Mouse (Mus musculus) large intestine, adult 2 months (tissue): Measurements from ENCODE around the gene Cfap100. TPM values are rescaled to one million over a fixed set of nuclear protein-coding genes. Genes with fewer than 3 reads are reported as not detected.

Experiments used
- DNase-seq: peaks from one replicate; pipeline ENCODE4 v3.0.0-alpha.2; 2012; ENCODE audit warnings: low read depth, low spot score
- WGBS: fragments of 180-500 bp; shearing (Covaris S2); methylation state at CpG from one replicate; pipeline ENCODE4 v1.1.7; 2018; 5-methylcytosine and 5-hydroxymethylcytosine counted together
- polyA plus RNA-seq: library from polyadenylated mRNA; depleted of rRNA; stranded (reverse); fragments of >200 nt; gene quantifications from 2 replicates; pipeline ENCODE4 v1.2.3, GENCODE M21; 2012; rRNA removed

The Cfap100 gene
- polyA plus RNA-seq, 1 experiment: 0.30 TPM

DNA sequence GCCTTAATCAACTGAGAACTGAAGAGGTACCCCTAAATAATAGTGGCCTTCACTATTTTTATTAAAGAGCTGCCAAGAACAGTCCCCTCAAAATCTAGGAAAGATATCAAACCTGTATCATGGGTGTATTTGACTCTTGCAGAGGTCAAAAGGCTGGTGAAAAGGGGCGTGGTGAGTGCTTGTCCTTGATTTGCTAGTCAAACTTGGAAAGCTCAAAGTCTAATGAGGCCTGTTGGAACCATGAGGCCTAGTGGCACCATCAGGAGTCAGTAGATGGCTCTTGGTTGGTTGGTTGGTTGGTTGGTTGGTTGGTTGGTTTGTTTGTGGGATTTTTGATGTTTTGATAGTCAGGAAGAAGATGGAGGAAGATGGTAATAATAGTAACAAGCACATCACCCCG, 32.8 kb downstream of the Cfap100 start:
- 91% methylated on average over 2 of the region's 2 CpGs for WGBS
- DNase-seq: no peak

DNA sequence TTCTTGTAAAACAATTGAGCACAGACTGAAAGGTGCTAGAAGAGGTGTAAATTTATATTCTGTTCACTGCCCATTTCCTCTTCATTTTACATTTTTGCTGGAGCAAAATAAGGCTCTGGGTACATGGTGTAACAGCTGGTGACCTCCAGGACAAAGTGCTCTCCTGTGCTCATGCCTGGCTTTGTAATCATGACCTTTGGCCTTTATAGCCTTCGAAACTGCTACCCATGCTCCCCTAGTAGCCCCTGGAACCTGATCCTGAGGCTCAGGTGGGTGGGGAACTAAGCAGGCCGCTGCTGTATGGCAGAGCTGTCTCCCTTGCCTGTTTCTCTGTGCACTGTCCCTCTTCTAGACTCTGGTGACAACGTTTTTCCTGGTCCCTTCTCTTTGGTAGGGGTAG, 34.6 kb downstream of the Cfap100 start:
- no peak for DNase-seq
- 38% methylated on average over 3 of the region's 3 CpGs for WGBS

- WGBS: 76% methylated on average over 4 of the region's 4 CpGs
These were observed 38.0 kb downstream of the Cfap100 start for GRCm38 (mm10) chr6:90390629-90391028.

DNA sequence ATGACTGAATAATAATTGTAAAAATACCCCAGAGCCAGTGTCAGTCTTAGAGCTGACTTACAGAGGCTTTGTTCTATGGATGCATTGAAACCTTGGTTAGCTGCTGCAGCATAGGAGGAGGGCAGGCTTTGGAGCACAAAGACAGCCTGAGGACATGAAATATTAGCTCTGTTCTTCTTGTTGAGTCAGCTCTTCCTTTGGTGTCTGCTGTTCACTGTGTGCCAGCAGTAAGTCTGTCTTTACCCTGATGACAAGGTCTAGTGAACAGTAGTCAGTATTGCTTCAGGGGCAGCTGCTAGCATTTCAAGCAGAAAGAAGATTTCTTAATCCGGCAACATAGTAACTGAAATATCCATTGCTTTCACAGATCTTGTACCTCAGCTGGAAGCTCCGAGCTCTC, 47.1 kb downstream of the Cfap100 start:
- DNase-seq: no peak
- WGBS: 96% methylated on average over 2 of the region's 2 CpGs

More at GRCm38 (mm10) chr6:90390629-90391028, 38.0 kb downstream of the Cfap100 start:
- DNase-seq: no peak

GRCm38 (mm10) chr6:90377708-90378107, 50.9 kb downstream of the Cfap100 start:
- WGBS: 97% methylated on average over 2 of the region's 2 CpGs
- no peak for DNase-seq

- no peak for DNase-seq
- 42% methylated on average over 4 of the region's 4 CpGs for WGBS
These were observed 54.0 kb downstream of the Cfap100 start for GRCm38 (mm10) chr6:90374647-90375046.

DNA sequence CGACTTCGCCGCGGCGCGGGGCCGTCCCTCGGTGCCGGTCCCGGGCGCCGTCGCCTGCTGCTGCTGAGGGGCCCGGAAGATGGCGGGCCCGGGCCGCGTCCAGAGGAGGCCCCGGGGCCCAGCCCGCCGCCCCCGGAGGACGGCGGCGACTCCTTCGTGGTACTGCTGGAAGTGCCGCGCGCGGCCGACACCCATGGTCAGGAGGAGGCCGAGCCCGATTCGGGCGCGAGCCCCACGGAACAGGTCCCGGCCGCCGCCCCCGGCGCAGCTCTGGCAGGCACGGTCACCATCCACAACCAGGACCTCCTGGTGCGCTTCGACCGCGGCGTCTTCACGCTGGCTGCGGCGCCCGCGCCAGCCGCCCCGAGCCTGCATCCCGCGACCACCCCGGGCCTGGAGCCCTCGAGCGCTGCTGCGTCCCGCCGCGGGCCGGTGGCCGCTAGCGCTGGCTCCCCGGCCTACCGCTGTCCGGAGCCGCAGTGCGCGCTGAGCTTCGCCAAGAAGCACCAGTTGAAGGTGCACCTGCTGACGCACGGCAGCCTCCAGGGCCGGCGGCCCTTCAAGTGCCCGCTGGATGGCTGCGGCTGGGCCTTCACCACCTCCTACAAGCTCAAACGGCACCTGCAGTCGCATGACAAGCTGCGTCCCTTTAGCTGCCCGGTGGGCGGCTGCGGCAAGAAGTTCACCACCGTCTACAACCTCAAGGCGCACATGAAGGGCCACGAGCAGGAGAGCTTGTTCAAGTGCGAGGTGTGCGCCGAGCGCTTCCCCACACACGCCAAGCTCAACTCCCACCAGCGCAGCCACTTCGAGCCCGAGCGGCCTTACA, 58.7 kb downstream of the Cfap100 start:
- no peak for DNase-seq
- under 1% methylated on average over 96 of the region's 98 CpGs for WGBS

GRCm38 (mm10) chr6:90368976-90369724, 59.4 kb downstream of the Cfap100 start, which contains the start of gene Zxdc:
Gene Zxdc, plus strand, starts transcription at chr6:90369492.
- 4% methylated on average over 41 of the region's 41 CpGs for WGBS
- DNase-seq: peak; percentile 91

DNA sequence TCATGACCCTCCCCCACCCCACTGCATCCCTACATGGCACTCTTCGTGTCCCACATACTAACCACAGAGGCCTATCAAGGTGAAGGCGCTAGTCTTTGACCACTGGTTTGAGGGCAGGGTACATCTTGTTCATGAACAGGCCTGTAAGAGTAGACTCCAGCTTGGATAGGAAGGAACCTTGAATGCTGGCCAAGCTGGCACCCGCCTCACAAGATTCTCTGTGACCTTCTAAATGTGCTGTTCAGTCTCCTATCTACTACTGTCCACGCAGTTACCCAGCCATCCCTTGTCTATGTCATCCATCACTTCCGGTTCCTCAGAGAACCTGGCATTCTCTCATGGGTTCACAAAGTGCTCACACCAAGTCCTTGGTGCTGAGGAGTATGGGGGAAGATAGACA, 65.3 kb downstream of the Cfap100 start:
- 91% methylated on average over 5 of the region's 5 CpGs for WGBS
- no peak for DNase-seq

GRCm38 (mm10) chr6:90360922-90361614, 67.5 kb downstream of the Cfap100 start:
- WGBS: 83% methylated on average over 6 of the region's 6 CpGs
- DNase-seq: no peak

DNA sequence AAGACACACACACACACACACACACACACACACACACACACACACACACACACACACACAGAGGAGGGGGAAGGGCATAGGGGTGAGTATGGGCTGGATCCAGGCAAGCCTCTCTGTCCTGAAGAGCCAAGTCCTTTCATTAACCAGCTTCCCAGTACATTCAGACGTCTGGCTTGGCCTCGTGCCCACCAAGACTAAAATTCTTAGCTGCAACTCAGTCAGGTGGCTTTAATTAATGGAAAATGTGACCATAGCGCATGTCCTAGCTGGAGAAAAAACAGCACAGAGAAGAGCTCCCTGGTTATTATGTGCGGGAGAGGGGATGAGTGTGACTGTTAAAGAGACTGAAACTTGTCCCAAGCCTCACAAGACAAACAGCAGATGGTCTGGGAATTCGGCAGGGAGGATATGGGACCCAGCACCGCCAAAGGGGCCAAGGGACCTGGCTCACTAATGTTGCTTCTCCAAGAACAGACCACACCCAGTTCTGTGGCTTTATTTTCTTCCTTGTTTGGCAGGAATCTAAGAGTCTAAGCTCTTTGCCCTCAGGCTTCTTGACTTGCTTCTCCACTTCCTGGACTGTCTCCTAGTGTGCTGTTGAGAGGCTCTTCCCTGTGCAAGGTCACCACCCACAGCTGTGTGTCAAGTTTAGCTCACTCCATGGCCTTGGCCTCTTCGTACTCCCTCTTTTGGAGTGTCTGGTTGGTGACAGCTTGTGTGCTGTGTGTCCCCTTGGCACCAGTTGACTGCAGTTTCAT, 68.4 kb downstream of the Cfap100 start:
- WGBS: 14% methylated on average over 7 of the region's 7 CpGs
- DNase-seq: peak; percentile 38

DNA sequence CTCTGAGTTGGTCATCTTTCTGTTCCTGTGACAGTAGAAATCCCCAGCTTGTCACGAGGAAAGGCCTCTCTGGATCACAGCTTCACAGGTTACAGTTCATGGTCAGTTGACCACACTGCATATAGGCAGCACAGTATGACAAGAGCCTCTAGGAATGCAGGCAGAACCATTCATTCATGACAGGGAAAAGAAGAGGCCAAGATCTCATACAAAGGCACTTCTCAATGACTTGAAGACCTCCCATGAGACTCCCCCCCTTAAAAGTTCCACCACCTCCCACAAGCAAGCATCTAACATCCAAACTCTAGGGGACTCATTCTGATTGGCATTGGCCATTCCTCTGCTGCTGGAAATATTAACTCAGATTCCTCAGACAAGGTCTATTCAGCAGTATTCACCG, 69.2 kb downstream of the Cfap100 start:
- 79% methylated on average over 2 of the region's 2 CpGs for WGBS
- DNase-seq: no peak

GRCm38 (mm10) chr6:90358142-90358541, 70.5 kb downstream of the Cfap100 start:
- 55% methylated on average over 5 of the region's 5 CpGs for WGBS
- no peak for DNase-seq

Other genes with a start within 250 kb of the Cfap100 start
- gene V1ra8, start 226.0 kb downstream of the Cfap100 start, polyA plus RNA-seq: not detected in 2 replicates
- gene Vmn1r53, start 204.4 kb downstream of the Cfap100 start, polyA plus RNA-seq: 0.14 TPM in 1 of 2 replicates, not detected in the other
- not detected in 2 replicates for gene Vmn1r54, start 182.5 kb downstream of the Cfap100 start, polyA plus RNA-seq
- gene BC048671, start 127.6 kb downstream of the Cfap100 start, polyA plus RNA-seq: not detected in 2 replicates
- 0.12 and 0.45 TPM in 2 replicates for gene Chst13, start 103.6 kb downstream of the Cfap100 start, polyA plus RNA-seq
- gene Uroc1, start 95.5 kb downstream of the Cfap100 start, polyA plus RNA-seq: 0.03 TPM in 1 of 2 replicates, not detected in the other
- 9.3 and 13.1 TPM in 2 replicates for gene Zxdc, start 59.3 kb downstream of the Cfap100 start, polyA plus RNA-seq
- gene Klf15, start 33.8 kb upstream of the Cfap100 start, polyA plus RNA-seq: 5.4 and 7.6 TPM in 2 replicates
- gene Aldh1l1, start 57.6 kb upstream of the Cfap100 start, polyA plus RNA-seq: 70.1 and 86.7 TPM in 2 replicates
- gene Slc41a3, start 175.9 kb upstream of the Cfap100 start, polyA plus RNA-seq: 11.0 and 11.2 TPM in 2 replicates